Comparison of ENCODE assay signal across 26 mouse cellular contexts in the genomic region with DNA sequence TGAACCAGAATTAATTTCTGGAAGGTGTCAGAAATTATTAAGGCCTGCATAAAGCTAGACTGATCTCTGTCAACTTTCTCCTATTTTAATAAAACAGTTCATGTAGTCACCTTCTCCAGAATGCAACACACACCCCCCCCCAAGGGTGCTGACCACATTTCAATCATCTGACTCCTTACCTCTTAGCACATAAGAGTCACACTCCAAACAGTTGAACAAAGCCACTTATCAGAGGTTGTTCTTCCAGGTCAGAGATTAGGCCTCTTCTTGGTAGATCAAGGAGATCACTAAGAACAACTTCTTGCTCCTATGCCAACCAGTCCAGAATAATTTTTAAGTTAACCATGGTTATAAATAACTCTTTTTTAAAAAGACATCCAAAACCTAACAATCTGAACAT.
DNase-seq lines count a peak whose midpoint lies in the region; ATAC-seq and TF ChIP-seq lines count a peak whose summit lies in the region.
"Had no signal": no experiment of that assay in that cellular context is flagged by ENCODE, and none has a peak within 500 bp of the region (broad histone marks: within the 10 kb centered on the region; RNA-seq: fewer than 3 reads in every experiment).

No protein-coding gene starts in this region.

- peak; percentile 21 to 56 for DNase-seq in lung, adult 18-20 months
- no peak for DNase-seq in lung, adult 2 months
- peak; percentile 16 for DNase-seq in lung, postnatal 14 days
- no peak for DNase-seq in left cerebral cortex, postnatal 4 days
- DNase-seq in adrenal gland, postnatal 36 days: no peak
- no peak for DNase-seq in hindbrain, embryonic 14.5 days (ENCODE audit: low spot score)
- DNase-seq: adrenal gland, adult 2 months; adrenal gland, postnatal 14 days; B cell, adult 2 months; cerebellum, adult 18-20 months; cerebellum, adult 9-10 months; cerebellum, postnatal 14 days; gastrocnemius, postnatal 10 days; gastrocnemius, postnatal 36 days; heart, postnatal 36 days had no signal

- no peak overlapping the region for H3K4me3 ChIP-seq in lung, adult 2 months (replicated peaks; ENCODE audit: extremely low read depth, low read depth, low read length)
- no peak overlapping the region for H3K4me3 ChIP-seq in lung, embryonic 16.5 days (ENCODE audit: low read length)
- H3K4me3 ChIP-seq in hindbrain, embryonic 14.5 days (replicated peaks; ENCODE audit: low read length): no peak overlapping the region
- H3K4me3 ChIP-seq: forebrain, embryonic 10.5 days; forebrain, embryonic 13.5 days; heart, embryonic 12.5 days; heart, embryonic 15.5 days; hindbrain, embryonic 10.5 days; hindbrain, embryonic 13.5 days had no signal

- no peaks in the 10 kb centered on the region; the same call in 1 of the 2 replicates for H3K4me1 ChIP-seq in lung, adult 2 months (ENCODE audit: control insufficient read depth, insufficient read depth, low read length)
- peaks cover 3% of the 10 kb centered on the region for H3K4me1 ChIP-seq in lung, embryonic 16.5 days (replicated peaks; ENCODE audit: control insufficient read depth, insufficient read depth, low read length)
- no peaks in the 10 kb centered on the region for H3K4me1 ChIP-seq in hindbrain, embryonic 14.5 days (replicated peaks; ENCODE audit: control insufficient read depth, insufficient read depth, low read length)
- H3K4me1 ChIP-seq: forebrain, embryonic 10.5 days; forebrain, embryonic 13.5 days; hindbrain, embryonic 10.5 days; hindbrain, embryonic 13.5 days had no signal

- no peaks in the 10 kb centered on the region for H3K9me3 ChIP-seq in lung, embryonic 16.5 days (ENCODE audit: control insufficient read depth, low read length)
- H3K9me3 ChIP-seq in hindbrain, embryonic 14.5 days (ENCODE audit: control insufficient read depth, low read length): no peaks in the 10 kb centered on the region
- H3K9me3 ChIP-seq: forebrain, embryonic 10.5 days; forebrain, embryonic 13.5 days; G1E; heart, embryonic 12.5 days; heart, embryonic 15.5 days; hindbrain, embryonic 10.5 days; hindbrain, embryonic 13.5 days had no signal

- ATAC-seq in lung, embryonic 16.5 days (ENCODE audit: low read depth): 0 out of 2 replicates have a peak, but pooled peaks have one; percentile 36
- no peak for ATAC-seq in hindbrain, embryonic 14.5 days (ENCODE audit: low FRiP score)
- ATAC-seq: forebrain, embryonic 13.5 days; forebrain, embryonic 16.5 days; hindbrain, postnatal 0 days had no signal

- no peaks in the 10 kb centered on the region for H3K27me3 ChIP-seq in lung, embryonic 16.5 days (ENCODE audit: control insufficient read depth, insufficient read depth, low read depth, low read length)
- no peaks in the 10 kb centered on the region for H3K27me3 ChIP-seq in hindbrain, embryonic 14.5 days (ENCODE audit: control insufficient read depth, insufficient read depth, low read length)
- H3K27me3 ChIP-seq: CH12.LX; forebrain, embryonic 13.5 days; heart, embryonic 12.5 days; heart, embryonic 15.5 days; hindbrain, embryonic 13.5 days had no signal

- no peak overlapping the region for H3K4me2 ChIP-seq in lung, embryonic 16.5 days (ENCODE audit: low read depth, low read length)
- H3K4me2 ChIP-seq in hindbrain, embryonic 14.5 days (replicated peaks): no peak overlapping the region
- H3K4me2 ChIP-seq: forebrain, embryonic 13.5 days; heart, embryonic 12.5 days; heart, embryonic 15.5 days; hindbrain, embryonic 13.5 days had no signal

- no peak overlapping the region for H3K9ac ChIP-seq in lung, embryonic 16.5 days (ENCODE audit: low read length)
- H3K9ac ChIP-seq in hindbrain, embryonic 14.5 days: no peak overlapping the region
- H3K9ac ChIP-seq: forebrain, embryonic 13.5 days; heart, embryonic 12.5 days; heart, embryonic 15.5 days; hindbrain, embryonic 13.5 days had no signal

- no peaks in the 10 kb centered on the region for H3K36me3 ChIP-seq in lung, embryonic 16.5 days (ENCODE audit: control insufficient read depth, insufficient read depth, low read length)
- no peaks in the 10 kb centered on the region for H3K36me3 ChIP-seq in hindbrain, embryonic 14.5 days (replicated peaks; ENCODE audit: control insufficient read depth, insufficient read depth)
- H3K36me3 ChIP-seq: forebrain, embryonic 10.5 days; G1E; heart, embryonic 12.5 days; heart, embryonic 15.5 days; hindbrain, embryonic 10.5 days; hindbrain, embryonic 13.5 days had no signal

- intact Hi-C loops in left cerebral cortex, postnatal 4 days (cut with DNase I): no loop called here

- no peak overlapping the region for H3K27ac ChIP-seq in lung, embryonic 16.5 days (ENCODE audit: low read length)
- no peak overlapping the region for H3K27ac ChIP-seq in hindbrain, embryonic 14.5 days
- H3K27ac ChIP-seq: forebrain, embryonic 10.5 days; forebrain, embryonic 13.5 days; heart, embryonic 15.5 days; hindbrain, embryonic 10.5 days; hindbrain, embryonic 13.5 days; hindbrain, postnatal 0 days had no signal

- TF ChIP-seq CTCF in lung, adult 2 months (IDR thresholded peaks at IDR 0.05; ENCODE audit: insufficient read depth, low read length): no peak

- no peak for TF ChIP-seq POLR2A in lung, adult 2 months (IDR thresholded peaks at IDR 0.05; ENCODE audit: borderline replicate concordance, extremely low read depth, low read depth, low read length)

Comparison
In these comparisons a context has a peak if more than half of its experiments do, and no peak if none do; other contexts are left out.
1. DNase-seq: peak in lung, adult 18-20 months (2 of 2) and lung, postnatal 14 days (single experiment); none in lung, adult 2 months (single experiment), left cerebral cortex, postnatal 4 days (single experiment), adrenal gland, postnatal 36 days (0 of 2) and hindbrain, embryonic 14.5 days (single experiment).